Mouse (Mus musculus) neural tube, embryonic 13.5 days (tissue): ENCODE results near the gene Rhbdl1. TPM values are rescaled to one million over a fixed set of nuclear protein-coding genes. Genes with fewer than 3 reads are reported as not detected.

Experiments used
- ATAC-seq: fragments of 200-750 bp; cut with Nextera tagmentation; 2 replicates; pipeline ENCODE4 v1.8.0; 2017; ENCODE audit warnings: low read depth, mild to moderate bottlenecking, moderate TSS enrichment, moderate library complexity
- H3K27ac ChIP-seq: fragments of 300-500 bp; sonication (generic); replicated peaks from 2 replicates; pipeline ENCODE4 v1.5.1; 2015; ENCODE audit warnings: moderate library complexity, mild to moderate bottlenecking, inconsistent platforms
- H3K27me3 ChIP-seq: fragments of 300-500 bp; sonication (generic); 2 replicates; pipeline ENCODE4 v1.6.1; 2015; ENCODE audit warnings: mild to moderate bottlenecking, inconsistent platforms
- H3K36me3 ChIP-seq: fragments of 300-500 bp; sonication (generic); 2 replicates; pipeline ENCODE4 v1.6.1; 2015; ENCODE audit warnings: mild to moderate bottlenecking, inconsistent platforms
- H3K4me1 ChIP-seq: fragments of 300-500 bp; sonication (generic); replicated peaks from 2 replicates; pipeline ENCODE4 v1.6.1; 2015; ENCODE audit warnings: inconsistent platforms
- H3K4me2 ChIP-seq: fragments of 300-500 bp; sonication (generic); 2 replicates; pipeline ENCODE4 v1.6.1; 2015; ENCODE audit warnings: inconsistent platforms, mild to moderate bottlenecking, moderate library complexity
- H3K4me3 ChIP-seq: fragments of 300-500 bp; sonication (generic); 2 replicates; pipeline ENCODE4 v1.5.1; 2015; ENCODE audit warnings: mild to moderate bottlenecking, inconsistent platforms
- H3K9ac ChIP-seq: fragments of 300-500 bp; sonication (generic); 2 replicates; pipeline ENCODE4 v1.6.1; 2015; ENCODE audit warnings: moderate library complexity, mild to moderate bottlenecking, inconsistent platforms
- H3K9me3 ChIP-seq: fragments of 300-500 bp; sonication (generic); 2 replicates; pipeline ENCODE4 v1.6.1; 2016; ENCODE audit warnings: inconsistent platforms
- WGBS: fragments of 180-500 bp; shearing (Covaris S2); methylation state at CpG from one replicate; pipeline ENCODE4 v1.1.7; 2015; 5-methylcytosine and 5-hydroxymethylcytosine counted together
- polyA plus RNA-seq: library from polyadenylated mRNA; unstranded; fragments of >200 nt; fragmentation: Nextera tagmentation; extraction: Ambion mirVana; gene quantifications from 2 replicates; pipeline ENCODE4 v1.2.1, GENCODE M21; 2015

Gene Rhbdl1
- 18.9 and 21.1 TPM in 2 replicates for polyA plus RNA-seq

DNA sequence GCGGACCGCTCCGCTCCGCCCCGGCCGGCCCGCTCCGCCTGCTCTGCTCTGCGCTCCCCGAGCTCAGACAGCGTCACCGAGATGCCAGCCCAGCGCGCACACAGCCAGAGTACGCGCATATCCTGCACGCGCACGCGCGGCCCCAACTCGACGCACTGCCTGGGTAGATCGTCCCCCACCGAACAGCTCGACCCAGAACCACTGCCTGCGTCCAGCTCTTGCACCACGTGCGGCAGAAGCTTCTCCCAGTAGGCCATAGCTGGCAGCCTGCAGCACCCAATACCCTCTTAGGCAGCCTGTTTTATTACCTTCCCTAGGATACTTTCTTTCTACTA is at the start of gene Rhbdl1:
Rhbdl1 (minus strand) TSS at position 220 of the 335 bp plus-strand sequence.
- Histone ChIP-seq H3K36me3 (peaks cover 48% of the 10 kb centered on the region), H3K27ac (peak within 1 kb of the TSS; percentile 84), H3K4me2 (peak within 1 kb of the TSS; percentile 98), H3K4me1 (peaks cover 59% of the 10 kb centered on the region), H3K9ac (peak within 1 kb of the TSS; percentile 87), H3K27me3 (no peaks in the 10 kb centered on the region), H3K4me3 (peak within 1 kb of the TSS; percentile 48), H3K9me3 (no peaks in the 10 kb centered on the region)
- ATAC-seq = peak; percentile 12; the same call in 1 of the 2 replicates
- WGBS = under 1% methylated on average over 28 of the region's 29 CpGs

DNA sequence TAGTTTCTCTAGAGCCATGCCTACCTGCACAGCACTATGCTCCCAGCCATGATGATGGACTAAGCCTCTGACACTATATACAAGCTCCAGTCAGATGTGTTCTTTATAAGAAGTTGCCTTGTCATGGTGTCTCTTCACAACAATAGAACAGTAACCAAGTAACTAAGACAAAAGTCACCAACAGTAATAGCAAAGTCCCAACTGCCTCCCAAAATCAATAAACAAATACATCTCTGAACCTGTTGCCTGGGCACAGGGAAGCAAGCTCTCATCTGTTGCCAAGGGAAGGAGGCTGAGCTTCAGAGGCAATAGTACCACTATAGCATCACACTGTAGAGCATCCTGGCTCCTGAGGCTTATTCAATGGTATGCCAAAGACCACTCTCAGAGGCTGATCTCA is 49.7 kb upstream of the Rhbdl1 start:
- Histone ChIP-seq H3K36me3 (peaks cover 66% of the 10 kb centered on the region), H3K27ac (no peak overlapping the region), H3K4me1 (peaks cover under 1% of the 10 kb centered on the region; the same call in 1 of the 2 replicates), H3K4me3 (no peak overlapping the region), H3K9me3 (no peaks in the 10 kb centered on the region), H3K27me3 (no peaks in the 10 kb centered on the region), H3K9ac (no peak overlapping the region), H3K4me2 (no peak overlapping the region)
- ATAC-seq = no peak

DNA sequence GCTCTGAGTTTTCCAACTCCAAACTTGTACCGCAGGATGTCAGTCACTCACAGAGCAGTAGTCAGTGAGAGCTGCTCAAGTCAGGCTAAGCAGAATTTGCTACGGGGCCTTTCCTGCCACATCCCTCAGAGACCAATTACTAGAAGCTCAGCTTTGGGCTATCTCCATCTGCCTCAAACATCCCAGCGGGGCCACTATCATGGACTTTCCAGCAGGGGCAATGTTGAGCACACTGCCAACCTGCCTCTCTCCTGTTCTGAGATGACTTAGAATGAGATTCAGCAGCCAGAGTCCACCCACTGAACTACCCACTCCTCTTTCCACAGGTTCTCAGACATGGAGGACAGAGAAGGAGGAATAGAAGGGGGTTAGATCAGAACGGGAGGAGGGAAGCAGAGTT is 48.5 kb upstream of the Rhbdl1 start:
- Histone ChIP-seq H3K4me2 (no peak overlapping the region), H3K4me3 (no peak overlapping the region), H3K27ac (no peak overlapping the region), H3K27me3 (no peaks in the 10 kb centered on the region), H3K36me3 (peaks cover 70% of the 10 kb centered on the region), H3K9ac (no peak overlapping the region), H3K4me1 (peaks cover 12% of the 10 kb centered on the region), H3K9me3 (no peaks in the 10 kb centered on the region)
- WGBS = 55% methylated on average over 4 of the region's 4 CpGs
- ATAC-seq = no peak

DNA sequence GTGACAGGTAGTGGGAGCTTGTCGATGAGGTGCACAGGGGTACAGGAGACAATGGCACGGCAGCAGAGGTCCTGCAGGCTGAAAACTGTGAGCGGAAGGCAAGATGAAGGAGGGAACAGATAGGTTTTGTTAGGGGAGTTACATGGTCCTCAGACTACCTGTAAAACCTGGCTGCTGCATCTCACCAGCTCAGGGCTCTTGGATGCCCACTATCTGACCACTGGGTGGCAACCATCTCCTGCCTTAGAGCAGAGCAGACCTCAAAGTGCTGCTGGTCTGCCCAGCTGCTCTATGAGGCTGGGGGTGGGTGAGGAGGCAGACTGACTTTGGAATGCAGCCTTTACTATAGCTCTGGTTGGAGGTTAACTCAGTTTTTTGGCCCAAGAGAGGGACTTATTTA is 46.7 kb upstream of the Rhbdl1 start:
- 91% methylated on average over 3 of the region's 3 CpGs for WGBS
- Histone ChIP-seq H3K9me3 (no peaks in the 10 kb centered on the region), H3K36me3 (peaks cover 66% of the 10 kb centered on the region), H3K4me1 (peaks cover 18% of the 10 kb centered on the region), H3K27ac (no peak overlapping the region), H3K4me3 (no peak overlapping the region), H3K27me3 (no peaks in the 10 kb centered on the region), H3K4me2 (no peak overlapping the region), H3K9ac (no peak overlapping the region)
- ATAC-seq = no peak

DNA sequence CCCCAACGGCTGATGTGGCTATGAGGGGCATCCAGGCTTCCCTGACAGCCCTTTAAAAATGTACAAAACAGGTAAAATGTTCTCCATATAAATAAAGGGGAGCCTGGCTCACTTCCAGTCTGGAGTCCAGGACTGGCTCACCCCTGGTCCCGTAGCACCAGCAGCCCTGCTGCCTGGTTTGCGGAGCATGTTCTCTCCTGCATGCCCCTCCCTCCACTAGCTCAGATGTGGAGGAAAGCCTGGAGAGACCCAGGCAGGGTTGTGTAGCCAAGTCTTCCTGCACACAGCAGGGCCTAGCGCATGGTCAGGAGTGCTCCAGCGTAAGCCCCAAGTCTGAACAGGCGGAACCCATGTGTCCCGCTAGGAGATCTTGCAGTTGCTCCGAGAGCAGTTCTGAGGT is 46.2 kb upstream of the Rhbdl1 start:
- no peak for ATAC-seq
- H3K27ac ChIP-seq = no peak overlapping the region

DNA sequence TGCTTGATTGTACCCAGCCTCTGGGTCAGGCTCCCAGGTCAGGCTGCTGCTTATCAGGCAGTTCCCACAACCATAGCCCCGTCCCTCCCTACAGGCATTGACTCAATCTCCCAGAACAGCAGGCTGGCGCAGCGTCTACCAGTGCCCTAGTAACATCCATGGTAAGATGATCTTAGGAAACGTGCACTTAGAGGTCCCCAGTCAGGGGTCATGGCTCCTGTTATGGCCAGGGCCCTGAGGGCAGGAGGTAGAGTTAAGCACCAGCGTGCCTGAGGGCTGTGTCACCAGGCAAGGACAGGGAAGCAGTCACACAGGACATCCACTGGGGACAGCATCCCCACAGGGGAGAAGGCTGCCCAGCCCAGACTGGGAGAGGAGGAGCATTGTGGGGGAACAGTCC is 45.2 kb upstream of the Rhbdl1 start:
- no peak overlapping the region for H3K4me2 ChIP-seq
- no peak overlapping the region for H3K9ac ChIP-seq
- ATAC-seq = no peak
- no peak overlapping the region for H3K4me3 ChIP-seq
- H3K9me3 ChIP-seq = no peaks in the 10 kb centered on the region
- WGBS = 45% methylated on average over 5 of the region's 5 CpGs
- peaks cover 18% of the 10 kb centered on the region for H3K4me1 ChIP-seq
- H3K27me3 ChIP-seq = no peaks in the 10 kb centered on the region
- no peak overlapping the region; the same call in 1 of the 2 replicates for H3K27ac ChIP-seq
- H3K36me3 ChIP-seq = peaks cover 65% of the 10 kb centered on the region

More for the DNA sequence above, 46.2 kb upstream of the Rhbdl1 start:
- H3K9ac ChIP-seq = no peak overlapping the region
- H3K36me3 ChIP-seq = peaks cover 66% of the 10 kb centered on the region
- H3K27me3 ChIP-seq = no peaks in the 10 kb centered on the region
- WGBS = 88% methylated on average over 8 of the region's 8 CpGs
- no peak overlapping the region for H3K4me3 ChIP-seq
- peaks cover 18% of the 10 kb centered on the region for H3K4me1 ChIP-seq
- no peaks in the 10 kb centered on the region for H3K9me3 ChIP-seq
- no peak overlapping the region for H3K4me2 ChIP-seq

DNA sequence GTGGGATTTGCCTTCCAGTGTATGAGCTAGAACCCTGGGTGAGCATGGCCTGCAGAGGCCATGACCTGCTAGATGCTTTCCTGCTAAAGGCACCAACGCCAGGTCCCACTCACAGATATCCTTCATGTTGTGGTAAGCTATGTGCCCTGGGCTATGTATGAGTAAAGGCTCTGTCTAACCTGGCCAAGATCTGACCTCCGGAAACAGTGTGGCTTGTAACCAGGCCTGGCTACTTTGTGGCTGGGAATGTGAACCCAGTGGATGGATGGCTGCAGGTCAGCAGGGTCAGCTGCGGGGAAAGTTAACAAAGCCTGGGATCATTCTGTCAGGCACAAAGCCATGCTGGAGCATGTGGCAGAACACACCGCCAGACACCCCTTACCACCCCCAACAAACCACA is 44.6 kb upstream of the Rhbdl1 start:
- H3K4me3 ChIP-seq = no peak overlapping the region
- peak overlapping the region; percentile 59 for H3K27ac ChIP-seq
- ATAC-seq = no peak
- peaks cover 63% of the 10 kb centered on the region for H3K36me3 ChIP-seq
- no peaks in the 10 kb centered on the region for H3K27me3 ChIP-seq
- H3K4me2 ChIP-seq = no peak overlapping the region
- H3K4me1 ChIP-seq = peaks cover 24% of the 10 kb centered on the region
- 9% methylated on average over 4 of the region's 4 CpGs for WGBS
- H3K9ac ChIP-seq = 0 out of 2 replicates have a peak overlapping the region, but pooled peaks have one; percentile 12
- no peaks in the 10 kb centered on the region for H3K9me3 ChIP-seq

DNA sequence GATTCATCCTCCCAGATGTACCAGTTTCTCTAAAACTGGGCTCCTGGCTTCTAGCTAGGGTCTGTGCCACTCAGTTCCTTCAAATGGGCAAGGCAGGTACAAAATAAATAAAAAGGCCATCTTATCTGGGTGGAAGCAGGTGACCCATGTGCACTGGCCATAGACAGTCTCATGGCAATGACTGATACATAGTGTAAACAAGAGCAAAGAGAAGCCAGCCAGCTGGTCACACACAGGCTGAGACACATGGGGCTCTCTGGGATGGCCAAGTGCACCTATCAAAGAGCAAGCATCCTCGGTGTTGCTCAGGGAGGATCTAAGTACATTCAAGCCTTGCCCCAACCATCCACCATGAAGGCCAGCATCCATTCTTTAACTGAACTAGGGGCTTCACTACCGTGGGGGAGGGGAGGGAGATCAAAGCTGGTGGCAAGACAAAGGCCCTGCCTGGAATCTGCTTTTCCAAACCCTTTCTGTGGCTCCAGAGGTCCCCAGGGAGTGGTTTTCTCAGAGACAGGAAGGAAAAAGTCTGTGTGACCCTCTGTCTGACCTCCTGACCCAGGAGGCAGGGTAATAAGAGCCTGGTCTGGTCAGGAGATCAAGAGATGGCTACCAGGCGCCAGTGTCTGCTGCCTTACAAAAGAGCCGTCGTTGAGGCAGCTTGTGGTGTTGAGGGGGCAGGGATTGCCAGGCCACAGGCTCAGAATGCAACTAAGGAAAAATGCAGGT is 44.0 kb upstream of the Rhbdl1 start:
- H3K4me3 ChIP-seq = no peak overlapping the region
- H3K27ac ChIP-seq = peak overlapping the region; percentile 59; the same call in 1 of the 2 replicates
- peaks cover 30% of the 10 kb centered on the region for H3K4me1 ChIP-seq
- no peaks in the 10 kb centered on the region for H3K9me3 ChIP-seq
- 0 out of 2 replicates have a peak overlapping the region, but pooled peaks have one; percentile 2 for H3K9ac ChIP-seq
- ATAC-seq = no peak
- H3K4me2 ChIP-seq = no peak overlapping the region
- H3K36me3 ChIP-seq = peaks cover 60% of the 10 kb centered on the region
- H3K27me3 ChIP-seq = no peaks in the 10 kb centered on the region
- 7% methylated on average over 5 of the region's 5 CpGs for WGBS

DNA sequence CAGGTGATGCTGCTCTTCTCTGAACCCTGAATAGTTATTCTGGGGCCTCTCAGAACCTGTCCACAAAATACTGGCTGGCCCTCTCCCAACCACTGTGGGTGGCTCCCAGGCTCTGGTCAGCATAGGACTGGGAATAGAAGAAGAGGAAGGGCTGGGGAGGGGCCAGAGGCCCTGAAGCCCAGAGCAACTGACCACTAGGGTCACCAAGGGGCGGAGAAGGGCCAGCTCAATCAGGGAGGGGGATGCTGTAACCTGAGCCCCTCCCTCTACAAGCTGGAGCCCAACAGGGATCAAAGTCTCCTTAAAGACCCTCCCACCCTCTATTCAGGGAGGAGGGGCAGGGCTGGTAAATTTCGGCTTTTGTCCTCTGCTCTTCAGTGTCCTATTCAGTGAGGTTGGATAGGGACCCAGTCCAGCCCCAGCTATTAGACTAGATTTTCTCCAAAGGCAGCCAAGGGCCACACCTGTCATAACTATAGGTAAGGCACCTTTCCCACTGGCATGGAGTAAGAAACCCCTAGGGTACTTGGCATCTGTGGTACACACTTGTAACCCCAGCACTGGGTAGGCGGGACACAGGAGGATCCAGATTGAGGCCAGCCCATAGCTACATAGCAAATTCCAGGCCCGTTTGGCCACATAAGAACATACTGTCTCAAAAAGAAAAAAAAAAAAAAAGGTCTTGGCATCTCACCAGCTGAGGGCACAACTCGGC is 43.3 kb upstream of the Rhbdl1 start, which contains the start of gene Wfikkn1:
Wfikkn1 (minus strand) TSS at position 663 of the 715 bp plus-strand sequence.
- H3K4me3 ChIP-seq = no peak within 1 kb of the TSS
- H3K4me2 ChIP-seq = no peak within 1 kb of the TSS
- no peaks in the 10 kb centered on the region for H3K27me3 ChIP-seq
- WGBS = 22% methylated on average over 5 of the region's 5 CpGs
- no peak for ATAC-seq
- peaks cover 60% of the 10 kb centered on the region for H3K36me3 ChIP-seq
- peak within 1 kb of the TSS; percentile 5; the same call in 1 of the 2 replicates for H3K9ac ChIP-seq
- H3K4me1 ChIP-seq = peaks cover 34% of the 10 kb centered on the region
- H3K9me3 ChIP-seq = no peaks in the 10 kb centered on the region
- H3K27ac ChIP-seq = peak within 1 kb of the TSS; percentile 59

DNA sequence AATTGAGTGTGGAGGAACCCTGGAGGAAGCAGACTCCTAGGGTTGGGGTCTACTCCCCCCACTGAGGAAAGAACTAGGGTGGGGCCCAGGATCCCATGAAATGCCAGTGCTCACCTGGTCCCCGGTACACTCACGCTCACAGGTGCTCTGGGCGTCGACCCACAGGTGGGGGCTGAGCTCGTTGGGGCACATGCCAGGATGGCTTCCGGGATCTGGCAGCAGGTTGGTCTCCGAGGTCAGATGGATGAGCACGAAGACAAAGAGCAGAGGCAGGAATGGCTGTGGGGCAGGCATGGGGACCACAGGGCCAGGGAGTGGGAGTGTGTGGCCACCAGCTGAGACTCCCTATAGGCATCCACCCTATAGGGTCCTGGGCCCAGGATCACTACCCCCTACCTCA is 42.7 kb upstream of the Rhbdl1 start:
- Histone ChIP-seq H3K27me3 (no peaks in the 10 kb centered on the region), H3K27ac (no peak overlapping the region), H3K4me3 (no peak overlapping the region), H3K9ac (no peak overlapping the region), H3K4me2 (no peak overlapping the region), H3K4me1 (peaks cover 34% of the 10 kb centered on the region), H3K36me3 (peaks cover 56% of the 10 kb centered on the region), H3K9me3 (no peaks in the 10 kb centered on the region)
- no peak for ATAC-seq
- WGBS = 49% methylated on average over 8 of the region's 8 CpGs

DNA sequence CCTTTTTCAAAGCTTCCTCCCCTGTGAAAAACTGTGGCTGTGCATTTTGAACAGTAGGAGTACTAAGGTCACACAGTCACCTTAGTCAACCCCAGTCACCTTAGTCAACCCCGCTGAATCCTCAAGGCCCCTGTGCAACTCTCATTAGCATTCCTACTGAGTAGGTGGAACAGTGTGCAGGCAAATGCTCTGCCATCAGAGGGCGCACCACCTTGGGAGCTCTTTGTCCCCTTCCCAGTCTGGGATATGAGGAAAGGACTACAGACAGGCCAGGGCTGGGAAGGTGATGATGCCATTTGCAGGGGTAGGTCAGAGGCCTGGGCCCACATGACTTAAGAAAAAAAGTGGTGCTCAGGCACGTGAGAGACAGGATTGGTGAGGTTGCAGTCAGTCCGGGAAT is 42.2 kb upstream of the Rhbdl1 start:
- H3K27me3 ChIP-seq = no peaks in the 10 kb centered on the region
- no peak for ATAC-seq
- WGBS = 40% methylated on average over 4 of the region's 4 CpGs
- no peak overlapping the region for H3K4me2 ChIP-seq
- no peaks in the 10 kb centered on the region for H3K9me3 ChIP-seq
- H3K4me3 ChIP-seq = no peak overlapping the region
- H3K4me1 ChIP-seq = peaks cover 35% of the 10 kb centered on the region
- H3K27ac ChIP-seq = no peak overlapping the region
- peaks cover 51% of the 10 kb centered on the region for H3K36me3 ChIP-seq
- no peak overlapping the region for H3K9ac ChIP-seq

DNA sequence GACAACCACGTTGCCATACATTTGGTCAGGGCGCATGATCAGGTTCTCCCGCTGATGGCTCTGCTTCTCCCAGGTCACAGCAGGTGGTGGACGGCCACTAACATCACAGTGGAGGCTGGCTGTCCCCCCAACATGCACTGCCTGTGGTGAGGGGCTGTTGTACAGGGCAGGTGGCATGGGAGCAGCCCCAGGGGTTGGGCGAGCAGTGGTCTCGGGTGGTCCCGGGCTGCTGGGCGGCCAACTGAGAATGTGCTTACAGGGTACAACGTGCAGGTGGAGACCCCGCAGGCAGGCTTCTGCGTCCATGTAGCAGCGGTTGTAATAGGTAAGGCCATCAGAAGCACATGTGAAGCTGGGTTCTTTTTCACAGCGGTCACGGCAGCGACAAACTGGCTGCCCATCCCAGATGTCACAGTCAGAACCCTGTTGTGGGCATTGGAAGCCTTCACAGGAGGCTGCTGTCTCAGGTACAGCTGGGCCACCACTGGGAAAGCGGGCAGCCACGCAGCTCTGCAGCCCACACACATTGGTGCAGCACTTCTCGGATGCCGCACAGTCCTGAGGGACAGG is 41.6 kb upstream of the Rhbdl1 start:
- no peak overlapping the region for H3K4me3 ChIP-seq
- H3K27ac ChIP-seq = no peak overlapping the region
- peaks cover 46% of the 10 kb centered on the region for H3K36me3 ChIP-seq
- H3K9me3 ChIP-seq = no peaks in the 10 kb centered on the region
- H3K4me1 ChIP-seq = peaks cover 41% of the 10 kb centered on the region
- H3K4me2 ChIP-seq = no peak overlapping the region
- ATAC-seq = no peak
- no peaks in the 10 kb centered on the region for H3K27me3 ChIP-seq
- H3K9ac ChIP-seq = no peak overlapping the region
- WGBS = 87% methylated on average over 19 of the region's 19 CpGs
